Mouse (Mus musculus): ENCODE data around the gene Ifitm6. TPM values are rescaled to one million over a fixed set of nuclear protein-coding genes. Genes with fewer than 3 reads are reported as not detected.
"Not testable (repeated sequence)": the region's sequence is repeated elsewhere in the genome, so short reads cannot be mapped to it uniquely, and the experiment has no call there.

The Ifitm6 gene
- polyA plus RNA-seq, 1 experiment from 2014 or later, result 2.9 TPM

- DNase-seq (no peak), ATAC-seq (ENCODE audit: low read depth) (no peak)
- H3K9ac ChIP-seq, result no peak overlapping the region
- no peak overlapping the region for H3K4me3 ChIP-seq (replicated peaks)
- WGBS (ENCODE audit: insufficient replicate concordance), result 61% methylated on average over 6 of the region's 9 CpGs
- H3K4me1 ChIP-seq (replicated peaks), result peaks cover 62% of the 10 kb centered on the region
- no peaks in the 10 kb centered on the region for H3K36me3 ChIP-seq
- no peaks in the 10 kb centered on the region for H3K9me3 ChIP-seq (replicated peaks)
- H3K27ac ChIP-seq, result peak overlapping the region; percentile 66
- H3K4me2 ChIP-seq, result no peak overlapping the region
- no peaks in the 10 kb centered on the region for H3K27me3 ChIP-seq
These were observed 23.3 kb upstream of the Ifitm6 start for GRCm38 (mm10) chr7:141040867-141041606.

GRCm38 (mm10) chr7:141039386-141040107, 21.8 kb upstream of the Ifitm6 start:
- Histone ChIP-seq H3K27ac (no peak overlapping the region), H3K9ac (no peak overlapping the region), H3K4me3 (replicated peaks) (no peak overlapping the region), H3K4me1 (replicated peaks) (peaks cover 52% of the 10 kb centered on the region), H3K9me3 (replicated peaks) (no peaks in the 10 kb centered on the region), H3K4me2 (no peak overlapping the region), H3K36me3 (no peaks in the 10 kb centered on the region), H3K27me3 (no peaks in the 10 kb centered on the region)
- WGBS (ENCODE audit: insufficient replicate concordance), result 83% methylated on average over 4 of the region's 4 CpGs
- no peak for DNase-seq
- no peak for ATAC-seq (ENCODE audit: low read depth)

GRCm38 (mm10) chr7:141038090-141039032, 20.6 kb upstream of the Ifitm6 start:
- Histone ChIP-seq H3K4me3 (replicated peaks) (no peak overlapping the region), H3K27me3 (no peaks in the 10 kb centered on the region), H3K9ac (no peak overlapping the region), H3K4me1 (replicated peaks) (peaks cover 42% of the 10 kb centered on the region), H3K9me3 (replicated peaks) (no peaks in the 10 kb centered on the region), H3K4me2 (peak overlapping the region; percentile 25), H3K36me3 (no peaks in the 10 kb centered on the region), H3K27ac (no peak overlapping the region)
- 38% methylated on average over 20 of the region's 21 CpGs for WGBS (ENCODE audit: insufficient replicate concordance)
- ATAC-seq (ENCODE audit: low read depth) (peak; percentile 64), DNase-seq (peak; percentile 51)

GRCm38 (mm10) chr7:141036624-141037023, 18.9 kb upstream of the Ifitm6 start:
- not testable (repeated sequence) for H3K9ac ChIP-seq; ATAC-seq (ENCODE audit: low read depth); H3K9me3 ChIP-seq (replicated peaks); H3K27me3 ChIP-seq; H3K27ac ChIP-seq; DNase-seq; H3K36me3 ChIP-seq; H3K4me2 ChIP-seq; H3K4me3 ChIP-seq (replicated peaks)
- 83% methylated on average over 1 of the region's 2 CpGs for WGBS (ENCODE audit: insufficient replicate concordance)
- H3K4me1 ChIP-seq (replicated peaks), result peaks cover 41% of the 10 kb centered on the region

- peaks cover 27% of the 10 kb centered on the region for H3K4me1 ChIP-seq (replicated peaks)
- WGBS (ENCODE audit: insufficient replicate concordance), result 31% methylated on average over 9 of the region's 9 CpGs
These were observed 14.9 kb upstream of the Ifitm6 start for GRCm38 (mm10) chr7:141032458-141033167.

GRCm38 (mm10) chr7:141030390-141030789, 12.7 kb upstream of the Ifitm6 start:
- Histone ChIP-seq H3K27ac (no peak overlapping the region), H3K4me3 (replicated peaks) (no peak overlapping the region), H3K36me3 (no peaks in the 10 kb centered on the region), H3K4me1 (replicated peaks) (peaks cover 33% of the 10 kb centered on the region), H3K27me3 (no peaks in the 10 kb centered on the region), H3K9ac (no peak overlapping the region), H3K9me3 (replicated peaks) (no peaks in the 10 kb centered on the region), H3K4me2 (no peak overlapping the region)
- 54% methylated on average over 3 of the region's 3 CpGs for WGBS (ENCODE audit: insufficient replicate concordance)
- ATAC-seq (ENCODE audit: low read depth) (no peak), DNase-seq (no peak)

More at GRCm38 (mm10) chr7:141032458-141033167, 14.9 kb upstream of the Ifitm6 start:
- H3K27me3 ChIP-seq, result no peaks in the 10 kb centered on the region
- H3K9ac ChIP-seq, result no peak overlapping the region
- H3K9me3 ChIP-seq (replicated peaks), result no peaks in the 10 kb centered on the region
- ATAC-seq (ENCODE audit: low read depth) (peak; percentile 78), DNase-seq (no peak)
- H3K4me3 ChIP-seq (replicated peaks), result no peak overlapping the region
- no peak overlapping the region for H3K4me2 ChIP-seq
- no peak overlapping the region for H3K27ac ChIP-seq
- H3K36me3 ChIP-seq, result no peaks in the 10 kb centered on the region

- 80% methylated on average over 2 of the region's 2 CpGs for WGBS (ENCODE audit: insufficient replicate concordance)
- no peak within 1 kb of the TSS for H3K4me2 ChIP-seq
- H3K27ac ChIP-seq, result no peak within 1 kb of the TSS
- peaks cover 33% of the 10 kb centered on the region for H3K4me1 ChIP-seq (replicated peaks)
- ATAC-seq (ENCODE audit: low read depth) (no peak), DNase-seq (no peak)
- H3K9ac ChIP-seq, result no peak within 1 kb of the TSS
- H3K4me3 ChIP-seq (replicated peaks), result no peak within 1 kb of the TSS
- H3K36me3 ChIP-seq, result no peaks in the 10 kb centered on the region
- no peaks in the 10 kb centered on the region for H3K9me3 ChIP-seq (replicated peaks)
- no peaks in the 10 kb centered on the region for H3K27me3 ChIP-seq
These were observed 11.1 kb upstream of the Ifitm6 start, which contains the start of gene Gm17387 for GRCm38 (mm10) chr7:141028831-141029230. Gene Gm17387, plus strand, starts transcription at chr7:141029131.

- H3K4me2 ChIP-seq, result no peak overlapping the region
- no peaks in the 10 kb centered on the region for H3K36me3 ChIP-seq
- no peak overlapping the region for H3K4me3 ChIP-seq (replicated peaks)
- peaks cover 18% of the 10 kb centered on the region for H3K4me1 ChIP-seq (replicated peaks)
- no peak overlapping the region for H3K9ac ChIP-seq
- no peaks in the 10 kb centered on the region for H3K27me3 ChIP-seq
- DNase-seq (no peak), ATAC-seq (ENCODE audit: low read depth) (no peak)
- H3K27ac ChIP-seq, result no peak overlapping the region
- 63% methylated on average over 5 of the region's 5 CpGs for WGBS (ENCODE audit: insufficient replicate concordance)
- H3K9me3 ChIP-seq (replicated peaks), result no peaks in the 10 kb centered on the region
These were observed 9.0 kb upstream of the Ifitm6 start for GRCm38 (mm10) chr7:141026740-141027098.

GRCm38 (mm10) chr7:141026097-141026739, 8.5 kb upstream of the Ifitm6 start:
- H3K9ac ChIP-seq, result no peak overlapping the region
- H3K36me3 ChIP-seq, result no peaks in the 10 kb centered on the region
- ATAC-seq (ENCODE audit: low read depth) (no peak), DNase-seq (no peak)
- H3K4me2 ChIP-seq, result no peak overlapping the region
- no peaks in the 10 kb centered on the region for H3K27me3 ChIP-seq
- H3K4me1 ChIP-seq (replicated peaks), result peaks cover 22% of the 10 kb centered on the region
- WGBS (ENCODE audit: insufficient replicate concordance), result 66% methylated on average over 6 of the region's 6 CpGs
- no peak overlapping the region for H3K27ac ChIP-seq
- no peaks in the 10 kb centered on the region for H3K9me3 ChIP-seq (replicated peaks)
- H3K4me3 ChIP-seq (replicated peaks), result no peak overlapping the region

Measured in liver, embryonic 13.5 days (tissue).